Mouse (Mus musculus) liver, embryonic 13.5 days (tissue): ENCODE measurements around the gene Ccdc83. TPM values are rescaled to one million over a fixed set of nuclear protein-coding genes. Genes with fewer than 3 reads are reported as not detected.
"Not testable (repeated sequence)": the region's sequence is repeated elsewhere in the genome, so short reads cannot be mapped to it uniquely, and the experiment has no call there.

Source experiments
- ATAC-seq: fragments of 200-750 bp; cut with Nextera tagmentation; 2 replicates; pipeline ENCODE4 v1.8.0; 2017; ENCODE audit warnings: low read depth, mild to moderate bottlenecking, moderate number of reproducible peaks, moderate library complexity
- DNase-seq: peaks from one replicate; pipeline ENCODE4 v3.0.0; 2022
- H3K27ac ChIP-seq: fragments of 300-500 bp; sonication (generic); 2 replicates; pipeline ENCODE4 v1.5.1; 2015; ENCODE audit warnings: moderate library complexity, mild to moderate bottlenecking, inconsistent platforms
- H3K27me3 ChIP-seq: fragments of 300-500 bp; sonication (generic); 2 replicates; pipeline ENCODE4 v1.6.1; 2015; ENCODE audit warnings: mild to moderate bottlenecking, inconsistent platforms
- H3K36me3 ChIP-seq: fragments of 300-500 bp; sonication (generic); 2 replicates; pipeline ENCODE4 v1.6.1; 2015; ENCODE audit warnings: mild to moderate bottlenecking, inconsistent platforms
- H3K4me1 ChIP-seq: fragments of 300-500 bp; sonication (generic); replicated peaks from 2 replicates; pipeline ENCODE4 v1.6.1; 2015; ENCODE audit warnings: inconsistent platforms
- H3K4me2 ChIP-seq: fragments of 300-500 bp; sonication (generic); 2 replicates; pipeline ENCODE4 v1.6.1; 2015; ENCODE audit warnings: inconsistent platforms, mild to moderate bottlenecking, moderate library complexity
- H3K4me3 ChIP-seq: fragments of 300-500 bp; sonication (generic); replicated peaks from 2 replicates; pipeline ENCODE4 v1.5.1; 2015; ENCODE audit warnings: mild to moderate bottlenecking, inconsistent platforms
- H3K9ac ChIP-seq: fragments of 300-500 bp; sonication (generic); 2 replicates; pipeline ENCODE4 v1.6.1; 2015; ENCODE audit warnings: mild to moderate bottlenecking, inconsistent platforms
- H3K9me3 ChIP-seq: fragments of 300-500 bp; sonication (generic); replicated peaks from 2 replicates; pipeline ENCODE4 v1.6.1; 2016; ENCODE audit warnings: inconsistent platforms
- WGBS: fragments of 180-500 bp; shearing (Covaris S2); methylation state at CpG from one replicate; pipeline ENCODE4 v1.1.7; 2015; ENCODE audit not compliant: insufficient replicate concordance; 5-methylcytosine and 5-hydroxymethylcytosine counted together
- polyA plus RNA-seq: library from polyadenylated mRNA; unstranded; fragments of >200 nt; fragmentation: Nextera tagmentation; extraction: Ambion mirVana; gene quantifications from 2 replicates; pipeline ENCODE4 v1.2.1, GENCODE M21; 2015

The Ccdc83 gene
- polyA plus RNA-seq, 1 experiment from 2014 or later: not detected

GRCm38 (mm10) chr7:90258701-90259100 lies 6.9 kb downstream of the Ccdc83 start:
- ATAC-seq (no peak), DNase-seq (no peak)
- no peak overlapping the region for H3K27ac ChIP-seq
- H3K9me3 ChIP-seq: no peaks in the 10 kb centered on the region
- peaks cover 4% of the 10 kb centered on the region; the same call in 1 of the 2 replicates for H3K4me1 ChIP-seq
- no peaks in the 10 kb centered on the region for H3K27me3 ChIP-seq
- H3K4me2 ChIP-seq: no peak overlapping the region
- H3K36me3 ChIP-seq: no peaks in the 10 kb centered on the region
- 78% methylated on average over 2 of the region's 2 CpGs for WGBS
- H3K4me3 ChIP-seq: no peak overlapping the region
- no peak overlapping the region for H3K9ac ChIP-seq

GRCm38 (mm10) chr7:90252946-90253345 lies 12.6 kb downstream of the Ccdc83 start:
- Histone ChIP-seq H3K36me3 (no peaks in the 10 kb centered on the region), H3K27me3 (no peaks in the 10 kb centered on the region), H3K9ac (no peak overlapping the region), H3K4me1 (peaks cover 11% of the 10 kb centered on the region), H3K27ac (no peak overlapping the region), H3K9me3 (no peaks in the 10 kb centered on the region), H3K4me2 (no peak overlapping the region), H3K4me3 (no peak overlapping the region)
- no peak for ATAC-seq
- WGBS: 54% methylated on average over 5 of the region's 5 CpGs
- DNase-seq: no peak

GRCm38 (mm10) chr7:90243643-90244042 lies 21.9 kb downstream of the Ccdc83 start:
- DNase-seq (no peak), ATAC-seq (peak; percentile 61)
- no peaks in the 10 kb centered on the region for H3K9me3 ChIP-seq
- 19% methylated on average over 5 of the region's 5 CpGs for WGBS
- no peak overlapping the region for H3K9ac ChIP-seq
- no peaks in the 10 kb centered on the region for H3K36me3 ChIP-seq
- H3K27me3 ChIP-seq: no peaks in the 10 kb centered on the region
- no peak overlapping the region for H3K4me2 ChIP-seq
- no peak overlapping the region for H3K27ac ChIP-seq
- peaks cover 11% of the 10 kb centered on the region for H3K4me1 ChIP-seq
- no peak overlapping the region for H3K4me3 ChIP-seq

- Histone ChIP-seq H3K4me3 (no peak overlapping the region), H3K36me3 (no peaks in the 10 kb centered on the region), H3K27ac (no peak overlapping the region), H3K9ac (no peak overlapping the region), H3K27me3 (no peaks in the 10 kb centered on the region), H3K4me1 (peaks cover 11% of the 10 kb centered on the region), H3K4me2 (no peak overlapping the region), H3K9me3 (no peaks in the 10 kb centered on the region)
- DNase-seq (no peak), ATAC-seq (no peak)
- whole genome bisulfite sequencing: 32% methylated on average over 6 of the region's 6 CpGs
Measured at GRCm38 (mm10) chr7:90243151-90243550, 22.4 kb downstream of the Ccdc83 start.

GRCm38 (mm10) chr7:90236289-90236905 lies 29.2 kb downstream of the Ccdc83 start:
- no peaks in the 10 kb centered on the region for H3K9me3 ChIP-seq
- no peak overlapping the region for H3K4me3 ChIP-seq
- no peaks in the 10 kb centered on the region for H3K27me3 ChIP-seq
- H3K36me3 ChIP-seq: no peaks in the 10 kb centered on the region
- H3K4me2 ChIP-seq: no peak overlapping the region
- no peak for DNase-seq
- no peaks in the 10 kb centered on the region for H3K4me1 ChIP-seq
- 39% methylated on average over 4 of the region's 4 CpGs for WGBS
- H3K9ac ChIP-seq: no peak overlapping the region
- no peak for ATAC-seq
- H3K27ac ChIP-seq: no peak overlapping the region

- Histone ChIP-seq H3K27me3 (no peaks in the 10 kb centered on the region), H3K9me3 (no peaks in the 10 kb centered on the region), H3K36me3 (no peaks in the 10 kb centered on the region), H3K4me2 (no peak overlapping the region), H3K27ac (no peak overlapping the region), H3K4me1 (no peaks in the 10 kb centered on the region), H3K9ac (no peak overlapping the region), H3K4me3 (no peak overlapping the region)
- 49% methylated on average over 4 of the region's 4 CpGs for WGBS
- ATAC-seq: no peak
- no peak for DNase-seq
Measured at GRCm38 (mm10) chr7:90233921-90234320, 31.7 kb downstream of the Ccdc83 start.

GRCm38 (mm10) chr7:90231431-90231830 lies 34.1 kb downstream of the Ccdc83 start:
- Histone ChIP-seq H3K36me3 (no peaks in the 10 kb centered on the region), H3K9me3 (no peaks in the 10 kb centered on the region), H3K9ac (no peak overlapping the region), H3K4me3 (no peak overlapping the region), H3K4me1 (no peaks in the 10 kb centered on the region), H3K27me3 (no peaks in the 10 kb centered on the region), H3K27ac (no peak overlapping the region), H3K4me2 (no peak overlapping the region)
- 77% methylated on average over 9 of the region's 9 CpGs for WGBS
- no peak for ATAC-seq
- no peak for DNase-seq

- DNase-seq, H3K9me3 ChIP-seq, ATAC-seq: not testable (repeated sequence)
Measured at GRCm38 (mm10) chr7:90228884-90229283, 36.7 kb downstream of the Ccdc83 start.

GRCm38 (mm10) chr7:90228075-90228474 lies 37.5 kb downstream of the Ccdc83 start:
- DNase-seq (no peak), ATAC-seq (no peak)
- Histone ChIP-seq H3K4me1 (no peaks in the 10 kb centered on the region), H3K27me3 (no peaks in the 10 kb centered on the region), H3K9ac (no peak overlapping the region), H3K36me3 (no peaks in the 10 kb centered on the region), H3K4me3 (no peak overlapping the region), H3K4me2 (no peak overlapping the region), H3K27ac (no peak overlapping the region), H3K9me3 (no peaks in the 10 kb centered on the region)
- WGBS: 70% methylated on average over 4 of the region's 4 CpGs

More at GRCm38 (mm10) chr7:90228884-90229283, 36.7 kb downstream of the Ccdc83 start:
- not testable (repeated sequence) for H3K4me2 ChIP-seq, H3K27me3 ChIP-seq, H3K9ac ChIP-seq, H3K27ac ChIP-seq, H3K36me3 ChIP-seq, H3K4me3 ChIP-seq, H3K4me1 ChIP-seq

GRCm38 (mm10) chr7:90221487-90221886 lies 44.1 kb downstream of the Ccdc83 start:
- no peak for ATAC-seq

GRCm38 (mm10) chr7:90218122-90218521 lies 47.5 kb downstream of the Ccdc83 start:
- no peak overlapping the region for H3K27ac ChIP-seq
- H3K36me3 ChIP-seq: no peaks in the 10 kb centered on the region
- H3K9me3 ChIP-seq: no peaks in the 10 kb centered on the region
- H3K4me3 ChIP-seq: no peak overlapping the region
- no peak for ATAC-seq
- H3K27me3 ChIP-seq: no peaks in the 10 kb centered on the region
- no peak overlapping the region for H3K4me2 ChIP-seq
- no peak for DNase-seq
- 57% methylated on average over 5 of the region's 5 CpGs for WGBS
- no peaks in the 10 kb centered on the region for H3K4me1 ChIP-seq
- no peak overlapping the region for H3K9ac ChIP-seq

More at GRCm38 (mm10) chr7:90221487-90221886, 44.1 kb downstream of the Ccdc83 start:
- Histone ChIP-seq H3K36me3 (no peaks in the 10 kb centered on the region), H3K9me3 (no peaks in the 10 kb centered on the region), H3K4me2 (no peak overlapping the region), H3K4me3 (no peak overlapping the region), H3K27me3 (no peaks in the 10 kb centered on the region), H3K27ac (no peak overlapping the region), H3K4me1 (no peaks in the 10 kb centered on the region), H3K9ac (no peak overlapping the region)
- DNase-seq: no peak
- 44% methylated on average over 2 of the region's 2 CpGs for WGBS

GRCm38 (mm10) chr7:90216511-90216910 lies 49.1 kb downstream of the Ccdc83 start:
- H3K4me3 ChIP-seq: no peak overlapping the region
- no peaks in the 10 kb centered on the region for H3K27me3 ChIP-seq
- no peaks in the 10 kb centered on the region for H3K4me1 ChIP-seq
- 73% methylated on average over 8 of the region's 8 CpGs for WGBS
- H3K9ac ChIP-seq: no peak overlapping the region
- ATAC-seq (no peak), DNase-seq (no peak)
- no peak overlapping the region for H3K27ac ChIP-seq
- H3K9me3 ChIP-seq: no peaks in the 10 kb centered on the region
- H3K36me3 ChIP-seq: no peaks in the 10 kb centered on the region
- no peak overlapping the region for H3K4me2 ChIP-seq
